14 mouse cellular contexts compared by ENCODE assay signal in genomic region chr5:75808551-75809332, GRCm38 (mm10).
DNase-seq lines count a peak whose midpoint lies in the region; ATAC-seq and TF ChIP-seq lines count a peak whose summit lies in the region.
"Had no signal": no experiment of that assay in that cellular context is flagged by ENCODE, and none has a peak within 500 bp of the region (broad histone marks: within the 10 kb centered on the region; RNA-seq: fewer than 3 reads in every experiment).

No protein-coding gene starts in this region.

- TF ChIP-seq POLR2A in spleen, adult 2 months (IDR thresholded peaks at IDR 0.05; ENCODE audit: low read depth, low read length): no peak

- H3K4me2 ChIP-seq in heart, embryonic 15.5 days: no peak overlapping the region
- H3K4me2 ChIP-seq: embryonic facial prominence, embryonic 15.5 days; forebrain, embryonic 15.5 days had no signal

- TF ChIP-seq CTCF in spleen, adult 2 months (IDR thresholded peaks at IDR 0.05; ENCODE audit: extremely low read depth, insufficient read depth, insufficient read length, insufficient replicate concordance): no peak

- DNase-seq in heart, adult 9 months (ENCODE audit: low spot score in 2 of 2): no peak
- DNase-seq in spleen, adult 2 months (ENCODE audit: low read depth in 1 of 2, low spot score in 2 of 2): peak; percentile 9 to 11
- no peak for DNase-seq in spleen, adult 12 weeks (ENCODE audit: low spot score)
- peak; percentile 25 for DNase-seq in kidney, postnatal 14 days
- DNase-seq in thymus, postnatal 36 days: peak; percentile 24 to 40
- no peak for DNase-seq in left cerebral cortex, postnatal 14 days (ENCODE audit: low spot score in 2 of 2)
- no peak for DNase-seq in right cerebral cortex, adult 2 months (ENCODE audit: low spot score in 2 of 2)
- DNase-seq: adrenal gland, adult 2 months; cerebellum, postnatal 36 days; gastrocnemius, postnatal 36 days had no signal

- no peaks in the 10 kb centered on the region for H3K27me3 ChIP-seq in heart, embryonic 15.5 days
- H3K27me3 ChIP-seq in spleen, adult 2 months (ENCODE audit: control insufficient read depth, insufficient read depth, low read length): no peaks in the 10 kb centered on the region
- H3K27me3 ChIP-seq: embryonic facial prominence, embryonic 15.5 days; forebrain, embryonic 15.5 days had no signal

- no peaks in the 10 kb centered on the region for H3K4me1 ChIP-seq in heart, embryonic 15.5 days (replicated peaks)
- peaks cover 6% of the 10 kb centered on the region; the same call in 1 of the 2 replicates for H3K4me1 ChIP-seq in spleen, adult 2 months (ENCODE audit: control insufficient read depth, insufficient read depth, insufficient read length)
- H3K4me1 ChIP-seq: embryonic facial prominence, embryonic 15.5 days; forebrain, embryonic 15.5 days had no signal

- H3K4me3 ChIP-seq in heart, embryonic 15.5 days: no peak overlapping the region
- H3K4me3 ChIP-seq in spleen, adult 2 months (ENCODE audit: extremely low read depth, insufficient read depth, insufficient read length): no peak overlapping the region
- H3K4me3 ChIP-seq: embryonic facial prominence, embryonic 15.5 days; forebrain, embryonic 15.5 days had no signal

- H3K9me3 ChIP-seq in heart, embryonic 15.5 days (replicated peaks): 0 out of 2 replicates have a peak, but pooled peaks cover 3% of the 10 kb centered on the region
- H3K9me3 ChIP-seq: embryonic facial prominence, embryonic 15.5 days; forebrain, embryonic 15.5 days had no signal

- no peaks in the 10 kb centered on the region for H3K36me3 ChIP-seq in heart, embryonic 15.5 days
- H3K36me3 ChIP-seq in spleen, adult 2 months (ENCODE audit: control insufficient read depth, insufficient read depth, low read length): no peaks in the 10 kb centered on the region
- H3K36me3 ChIP-seq: embryonic facial prominence, embryonic 15.5 days; forebrain, embryonic 15.5 days had no signal

- intact Hi-C loops in left cerebral cortex, postnatal 14 days (cut with DNase I): no loop called here

- 72% methylated on average over 18 of the region's 18 CpGs for WGBS in heart, embryonic 15.5 days
- 31% methylated on average over 18 of the region's 18 CpGs for WGBS in spleen, adult 2 months

- ATAC-seq in heart, embryonic 15.5 days (replicated peaks; ENCODE audit: insufficient number of reproducible peaks, insufficient read depth, low FRiP score, low read depth): no peak; the same call in 1 of the 2 replicates
- ATAC-seq: forebrain, embryonic 15.5 days had no signal

- no peak overlapping the region for H3K9ac ChIP-seq in heart, embryonic 15.5 days
- H3K9ac ChIP-seq: embryonic facial prominence, embryonic 15.5 days; forebrain, embryonic 15.5 days; liver, embryonic 14.5 days had no signal

- H3K27ac ChIP-seq in heart, embryonic 15.5 days: 0 out of 2 replicates have a peak overlapping the region, but pooled peaks have one; percentile 32
- no peak overlapping the region for H3K27ac ChIP-seq in spleen, adult 2 months (ENCODE audit: insufficient read depth, low read length)
- H3K27ac ChIP-seq: embryonic facial prominence, embryonic 15.5 days; forebrain, embryonic 15.5 days; liver, embryonic 14.5 days had no signal

Comparison
In these comparisons a context has a peak if more than half of its experiments do, and no peak if none do; other contexts are left out.
1. DNase-seq: peak in spleen, adult 2 months (2 of 2), kidney, postnatal 14 days (single experiment) and thymus, postnatal 36 days (2 of 2); none in heart, adult 9 months (0 of 2), spleen, adult 12 weeks (single experiment), left cerebral cortex, postnatal 14 days (0 of 2) and right cerebral cortex, adult 2 months (0 of 2).